Mouse (Mus musculus) myocyte (in vitro differentiated cells): ENCODE data around the gene Spred2. TPM values are rescaled to one million over a fixed set of nuclear protein-coding genes. Genes with fewer than 3 reads are reported as not detected.
"Not testable (repeated sequence)": the region's sequence is repeated elsewhere in the genome, so short reads cannot be mapped to it uniquely, and the experiment has no call there.

Source experiments
- H3K27me3 ChIP-seq: one replicate; pipeline ENCODE4 v1.6.1; 2011; ENCODE audit not compliant: control insufficient read depth, insufficient read depth, insufficient read length
- H3K36me3 ChIP-seq: one replicate; pipeline ENCODE4 v1.6.1; 2011; ENCODE audit not compliant: control insufficient read depth, insufficient read depth
- H3K4me2 ChIP-seq: one replicate; pipeline ENCODE4 v1.6.1; 2011; ENCODE audit warnings: low read depth, control low read depth
- H3K4me3 ChIP-seq: one replicate; pipeline ENCODE4 v1.5.1; 2011; ENCODE audit warnings: mild to moderate bottlenecking, control low read depth, moderate library complexity
- H3K79me2 ChIP-seq: one replicate; pipeline ENCODE4 v1.6.1; 2011; ENCODE audit not compliant: control insufficient read depth, insufficient read depth
- H3ac ChIP-seq: one replicate; pipeline ENCODE4 v1.6.1; 2011; ENCODE audit not compliant: control insufficient read depth, insufficient read length
- CEBPB ChIP-seq: IDR thresholded peaks from 2 replicates; pipeline ENCODE4 v1.6.1; 2011; ENCODE audit warnings: mild to moderate bottlenecking, moderate library complexity; ENCODE audit not compliant: poor library complexity, insufficient read depth, severe bottlenecking
- E2F4 ChIP-seq: IDR thresholded peaks from one replicate; pipeline ENCODE4 v1.6.1; 2011; ENCODE audit warnings: mild to moderate bottlenecking, control low read depth, moderate library complexity; ENCODE audit not compliant: insufficient read depth
- MAX ChIP-seq: IDR thresholded peaks from one replicate; pipeline ENCODE4 v1.6.1; 2011; ENCODE audit warnings: low read depth, mild to moderate bottlenecking, control low read depth
- MYOD1 ChIP-seq, 3 experiments: IDR thresholded peaks; one replicate each; pipeline ENCODE4 v1.6.1; 2011; ENCODE audit warnings: control low read depth in 2 of 3, low read depth in 2 of 3, mild to moderate bottlenecking in 2 of 3, moderate library complexity in 1 of 3; ENCODE audit not compliant: insufficient read length in 2 of 3, control insufficient read depth in 1 of 3
- MYOG ChIP-seq, 3 experiments: IDR thresholded peaks; one replicate each; pipeline ENCODE4 v1.6.1; 2011; ENCODE audit warnings: control low read depth in 2 of 3, low read depth in 2 of 3, mild to moderate bottlenecking in 2 of 3; ENCODE audit not compliant: insufficient read length in 2 of 3, control insufficient read depth in 1 of 3, insufficient read depth in 1 of 3
- POLR2A ChIP-seq: IDR thresholded peaks from one replicate; pipeline ENCODE4 v1.6.1; 2011; ENCODE audit warnings: low read depth, mild to moderate bottlenecking, control low read depth, moderate library complexity; ENCODE audit not compliant: insufficient read length
- POLR2AphosphoS2 ChIP-seq: IDR thresholded peaks from one replicate; pipeline ENCODE4 v1.6.1; 2011; ENCODE audit warnings: low read depth, control low read depth; ENCODE audit not compliant: insufficient read length
- REST ChIP-seq: IDR thresholded peaks from one replicate; pipeline ENCODE4 v1.6.1; 2011; ENCODE audit warnings: mild to moderate bottlenecking, control low read depth, moderate library complexity; ENCODE audit not compliant: insufficient read depth, insufficient read length
- SRF ChIP-seq: IDR thresholded peaks from one replicate; pipeline ENCODE4 v1.6.1; 2011; ENCODE audit warnings: low read depth; ENCODE audit not compliant: control insufficient read depth, insufficient read length
- TCF12 ChIP-seq: IDR thresholded peaks from one replicate; pipeline ENCODE4 v1.6.1; 2011; ENCODE audit warnings: mild to moderate bottlenecking, control low read depth; ENCODE audit not compliant: poor library complexity, insufficient read depth, severe bottlenecking
- TCF3 ChIP-seq: IDR thresholded peaks from one replicate; pipeline ENCODE4 v1.6.1; 2011; ENCODE audit warnings: low read depth, control low read depth; ENCODE audit not compliant: insufficient read length
- USF1 ChIP-seq: IDR thresholded peaks from one replicate; pipeline ENCODE4 v1.6.1; 2011; ENCODE audit warnings: low read depth, mild to moderate bottlenecking, control low read depth, moderate library complexity
- polyA plus RNA-seq: library from polyadenylated mRNA; unstranded; fragments of >200 nt; fragmentation: generic; extraction: Trizol; gene quantifications from one replicate; pipeline ENCODE4 v1.2.1, GENCODE M21; 2012; ENCODE audit warnings: missing spikeins

The Spred2 gene
- polyA plus RNA-seq, 1 experiment, result 15.7 TPM

- no peak overlapping the region for H3K4me2 ChIP-seq
- H3K27me3 ChIP-seq, result no peaks in the 10 kb centered on the region
- H3K36me3 ChIP-seq, result peaks cover 15% of the 10 kb centered on the region
- TF ChIP-seq REST, result no peak
- TF ChIP-seq TCF12, result no peak
- TF ChIP-seq USF1, result no peak
- TF ChIP-seq E2F4, result no peak
- no peak for TF ChIP-seq POLR2AphosphoS2
- no peak for TF ChIP-seq CEBPB
- TF ChIP-seq POLR2A, result no peak
- TF ChIP-seq TCF3, result no peak
- no peak for TF ChIP-seq SRF
- TF ChIP-seq MYOD1 (IDR thresholded peaks at IDR 0.05; ENCODE audit: control insufficient read depth in 1 of 3, insufficient read length in 2 of 3, low read depth in 2 of 3), result no peak
- TF ChIP-seq MYOG (IDR thresholded peaks at IDR 0.05; ENCODE audit: control insufficient read depth in 1 of 3, insufficient read depth in 1 of 3, insufficient read length in 2 of 3, low read depth in 2 of 3), result no peak
- no peak for TF ChIP-seq MAX
- H3K4me3 ChIP-seq, result no peak overlapping the region
- H3K79me2 ChIP-seq, result no peaks in the 10 kb centered on the region
- no peak overlapping the region for H3ac ChIP-seq
Measured at GRCm38 (mm10) chr11:20027719-20028118, 103.5 kb downstream of the Spred2 start.

GRCm38 (mm10) chr11:20028396-20028795, 104.2 kb downstream of the Spred2 start:
- Histone ChIP-seq H3K4me2 (no peak overlapping the region), H3K27me3 (no peaks in the 10 kb centered on the region), H3K4me3 (no peak overlapping the region), H3ac (no peak overlapping the region), H3K36me3 (peaks cover 14% of the 10 kb centered on the region), H3K79me2 (no peaks in the 10 kb centered on the region)
- TF ChIP-seq E2F4 (no peak), SRF (no peak)

GRCm38 (mm10) chr11:20029014-20029413, 104.8 kb downstream of the Spred2 start:
- TF ChIP-seq MYOG (IDR thresholded peaks at IDR 0.05; ENCODE audit: control insufficient read depth in 1 of 3, insufficient read depth in 1 of 3, insufficient read length in 2 of 3, low read depth in 2 of 3) (no peak), TCF3 (no peak), POLR2A (no peak), MYOD1 (IDR thresholded peaks at IDR 0.05; ENCODE audit: control insufficient read depth in 1 of 3, insufficient read length in 2 of 3, low read depth in 2 of 3) (no peak), REST (no peak), TCF12 (no peak), MAX (no peak), E2F4 (no peak), POLR2AphosphoS2 (no peak), USF1 (no peak), CEBPB (no peak), SRF (no peak)
- H3K27me3 ChIP-seq, result no peaks in the 10 kb centered on the region
- no peak overlapping the region for H3K4me3 ChIP-seq
- no peaks in the 10 kb centered on the region for H3K79me2 ChIP-seq
- no peak overlapping the region for H3ac ChIP-seq
- peaks cover 9% of the 10 kb centered on the region for H3K36me3 ChIP-seq
- H3K4me2 ChIP-seq, result no peak overlapping the region

- not testable (repeated sequence) for H3ac ChIP-seq, H3K36me3 ChIP-seq, H3K4me2 ChIP-seq, H3K79me2 ChIP-seq, H3K4me3 ChIP-seq, H3K27me3 ChIP-seq
Measured at GRCm38 (mm10) chr11:20030973-20031372, 106.8 kb downstream of the Spred2 start.

- Histone ChIP-seq H3K4me2 (no peak overlapping the region), H3K27me3 (no peaks in the 10 kb centered on the region), H3K4me3 (no peak overlapping the region), H3K36me3 (no peaks in the 10 kb centered on the region), H3K79me2 (no peaks in the 10 kb centered on the region), H3ac (no peak overlapping the region)
- no peak for TF ChIP-seq POLR2AphosphoS2
- TF ChIP-seq TCF12, result no peak
- TF ChIP-seq REST, result no peak
- no peak for TF ChIP-seq TCF3
- TF ChIP-seq USF1, result no peak
- TF ChIP-seq MYOG (IDR thresholded peaks at IDR 0.05; ENCODE audit: control insufficient read depth in 1 of 3, insufficient read depth in 1 of 3, insufficient read length in 2 of 3, low read depth in 2 of 3), result no peak
- TF ChIP-seq SRF, result no peak
- no peak for TF ChIP-seq E2F4
- no peak for TF ChIP-seq MAX
- TF ChIP-seq POLR2A, result no peak
- no peak for TF ChIP-seq CEBPB
- no peak for TF ChIP-seq MYOD1 (IDR thresholded peaks at IDR 0.05; ENCODE audit: control insufficient read depth in 1 of 3, insufficient read length in 2 of 3, low read depth in 2 of 3)
Measured at GRCm38 (mm10) chr11:20031536-20031935, 107.4 kb downstream of the Spred2 start.
